Mouse (Mus musculus) adrenal gland, postnatal 36 days (tissue): ENCODE results near the gene Cited4. TPM values are rescaled to one million over a fixed set of nuclear protein-coding genes. Genes with fewer than 3 reads are reported as not detected.
A peak's percentile ranks its signal among the peaks of the same experiment; 100 is the strongest.

Experiments used
- DNase-seq, 2 experiments: peaks; one replicate each; pipeline ENCODE4 v3.0.0; 2021; ENCODE audit warnings: mixed read lengths in 1 of 2
- total RNA-seq, 2 experiments: library from RNA; stranded (reverse); gene quantifications; 2 replicates each; pipeline ENCODE4 v1.2.3; 2021

The Cited4 gene
- total RNA-seq, 2 experiments from 2014 or later: 6.0 to 56.0 TPM

GRCm38 (mm10) chr4:120675640-120676039, 9.3 kb downstream of the Cited4 start:
- no peak for DNase-seq

GRCm38 (mm10) chr4:120680953-120681352, 14.6 kb downstream of the Cited4 start:
- peak; percentile 22 to 29 for DNase-seq

- peak; percentile 66 to 68 for DNase-seq
These were observed 15.8 kb downstream of the Cited4 start for GRCm38 (mm10) chr4:120682168-120682567.

- no peak for DNase-seq
These were observed 17.1 kb downstream of the Cited4 start for GRCm38 (mm10) chr4:120683278-120683997.

GRCm38 (mm10) chr4:120687282-120687681, 20.9 kb downstream of the Cited4 start:
- DNase-seq: no peak

- no peak for DNase-seq
These were observed 22.9 kb downstream of the Cited4 start for GRCm38 (mm10) chr4:120689317-120689716.

GRCm38 (mm10) chr4:120692717-120693116, 26.3 kb downstream of the Cited4 start:
- DNase-seq: peak; percentile 78

GRCm38 (mm10) chr4:120697353-120697752, 31.0 kb downstream of the Cited4 start:
- DNase-seq: no peak

- DNase-seq: no peak
These were observed 31.6 kb downstream of the Cited4 start for GRCm38 (mm10) chr4:120697799-120698484.

- no peak for DNase-seq
These were observed 34.8 kb downstream of the Cited4 start for GRCm38 (mm10) chr4:120701180-120701579.

- DNase-seq: no peak
These were observed 35.7 kb downstream of the Cited4 start for GRCm38 (mm10) chr4:120702056-120702455.

- no peak for DNase-seq
These were observed 36.1 kb downstream of the Cited4 start for GRCm38 (mm10) chr4:120702511-120702910.

GRCm38 (mm10) chr4:120712236-120712635, 45.9 kb downstream of the Cited4 start:
- no peak for DNase-seq

- no peak for DNase-seq
These were observed 46.6 kb downstream of the Cited4 start for GRCm38 (mm10) chr4:120713021-120713420.

GRCm38 (mm10) chr4:120713856-120714497, 47.6 kb downstream of the Cited4 start:
- no peak for DNase-seq

- DNase-seq: peak; percentile 88
These were observed 49.8 kb downstream of the Cited4 start for GRCm38 (mm10) chr4:120716141-120716571.

- DNase-seq: no peak
These were observed 50.4 kb downstream of the Cited4 start for GRCm38 (mm10) chr4:120716765-120717164.

Other genes with a start within 250 kb of the Cited4 start
- gene Slfnl1, start 134.3 kb upstream of the Cited4 start, total RNA-seq: under 1 TPM; 0.16 to 0.17 TPM
- 10 to 100 TPM; 37.8 to 42.6 TPM for gene Ctps, start 96.3 kb upstream of the Cited4 start, total RNA-seq
- gene Gm8439, start 77.8 kb upstream of the Cited4 start, total RNA-seq: not detected
- gene Kcnq4, start 82.0 kb downstream of the Cited4 start, total RNA-seq: 1 to 10 TPM; 2.3 TPM
- gene Nfyc, start 165.0 kb downstream of the Cited4 start, total RNA-seq: 10 to 100 TPM; 46.6 to 50.0 TPM
- 1 to 10 TPM; 5.5 to 6.2 TPM for gene Rims3, start 188.2 kb downstream of the Cited4 start, total RNA-seq